Mouse (Mus musculus): ENCODE data around the gene Pcdh7.

DNA sequence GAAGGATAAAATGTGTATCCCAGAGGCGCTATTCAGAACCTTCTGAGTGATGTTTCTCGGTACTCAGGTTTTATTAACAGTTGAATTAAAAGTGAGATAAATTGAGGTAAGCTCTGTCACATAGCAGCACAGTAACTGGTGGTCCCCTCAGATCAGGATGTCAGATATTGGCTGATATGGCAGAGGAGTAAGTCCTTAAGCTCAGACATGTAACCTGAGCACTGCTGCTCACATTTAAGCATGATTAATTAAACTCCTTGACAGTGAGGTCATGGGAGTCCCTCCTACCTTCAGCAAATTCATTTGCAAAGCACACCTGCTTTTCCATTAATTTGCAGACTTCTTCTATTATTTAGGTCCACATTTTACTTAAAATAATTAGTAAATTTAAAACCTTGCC, 102.0 kb downstream of the Pcdh7 start:
- no peak for TF ChIP-seq CTCF (IDR thresholded peaks at IDR 0.05; ENCODE audit: low read depth, low read length)
- TF ChIP-seq TAL1 (conservative IDR thresholded peaks at IDR 0.05; ENCODE audit: low read depth, low read length): no peak
- TF ChIP-seq GATA1 (IDR thresholded peaks at IDR 0.05; ENCODE audit: borderline replicate concordance, low read length): no peak
- no peak for TF ChIP-seq POLR2AphosphoS5 (IDR thresholded peaks at IDR 0.05; ENCODE audit: insufficient replicate concordance, low read depth, low read length)
- no peak for TF ChIP-seq GATA2 (IDR thresholded peaks at IDR 0.05; ENCODE audit: borderline replicate concordance, low read depth, low read length)
